Mouse (Mus musculus): Measurements from ENCODE around the gene Gm6217. TPM values are rescaled to one million over a fixed set of nuclear protein-coding genes. Genes with fewer than 3 reads are reported as not detected.

Gm6217 gene
- polyA plus RNA-seq, 1 experiment from 2014 or later, result not detected

DNA sequence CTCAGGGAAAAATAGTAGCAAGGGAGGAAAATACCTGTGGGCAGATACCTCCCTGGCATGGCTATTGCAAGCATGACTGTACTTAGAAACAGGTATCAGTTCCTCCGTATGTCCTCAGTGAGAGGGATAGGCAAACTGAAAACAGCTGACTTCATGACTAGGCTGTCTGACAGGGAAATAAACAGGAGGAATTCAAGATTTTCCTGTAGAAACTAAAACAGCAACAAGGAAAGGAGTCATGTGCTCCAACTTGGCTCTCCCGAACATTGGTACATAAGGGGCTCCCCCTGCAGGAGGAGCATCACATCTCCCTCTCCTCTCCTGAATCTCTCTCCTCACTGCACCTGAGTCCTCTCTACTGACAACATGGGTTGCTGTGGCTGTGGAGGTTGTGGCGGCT lies 18.2 kb downstream of the Gm6217 start, which contains the start of gene A030005L19Rik:
TSS of gene A030005L19Rik (plus strand) at position 301 of the 400 bp plus-strand sequence.
- Histone ChIP-seq H3K4me3 (ENCODE audit: low read depth, low read length) (no peak within 1 kb of the TSS), H3K27ac (ENCODE audit: low read depth, low read length) (no peak within 1 kb of the TSS), H3K4me1 (replicated peaks; ENCODE audit: control insufficient read depth, insufficient read depth, low read length) (no peaks in the 10 kb centered on the region; the same call in 1 of the 2 replicates), H3K9ac (ENCODE audit: low read depth, low read length) (no peak within 1 kb of the TSS), H3K9me3 (ENCODE audit: control insufficient read depth, low read length) (no peaks in the 10 kb centered on the region), H3K36me3 (ENCODE audit: control insufficient read depth, insufficient read depth, low read length) (no peaks in the 10 kb centered on the region), H3K27me3 (replicated peaks; ENCODE audit: control insufficient read depth, insufficient read depth, low read length) (no peaks in the 10 kb centered on the region), H3K4me2 (no peak within 1 kb of the TSS)
- DNase-seq (ENCODE audit: low spot score), result no peak
- 95% methylated on average over 3 of the region's 3 CpGs for WGBS
- ATAC-seq (replicated peaks; ENCODE audit: low FRiP score), result no peak

GRCm38 (mm10) chr1:82905886-82906285 lies 25.3 kb downstream of the Gm6217 start:
- no peaks in the 10 kb centered on the region for H3K27me3 ChIP-seq (replicated peaks; ENCODE audit: control insufficient read depth, insufficient read depth, low read length)
- H3K4me2 ChIP-seq, result no peak overlapping the region
- H3K9ac ChIP-seq (ENCODE audit: low read depth, low read length), result no peak overlapping the region
- no peaks in the 10 kb centered on the region for H3K9me3 ChIP-seq (ENCODE audit: control insufficient read depth, low read length)
- ATAC-seq (replicated peaks; ENCODE audit: low FRiP score) (no peak), DNase-seq (ENCODE audit: low spot score) (no peak)
- H3K4me1 ChIP-seq (replicated peaks; ENCODE audit: control insufficient read depth, insufficient read depth, low read length), result no peaks in the 10 kb centered on the region
- no peak overlapping the region for H3K4me3 ChIP-seq (ENCODE audit: low read depth, low read length)
- peaks cover 12% of the 10 kb centered on the region; the same call in 1 of the 2 replicates for H3K36me3 ChIP-seq (ENCODE audit: control insufficient read depth, insufficient read depth, low read length)
- H3K27ac ChIP-seq (ENCODE audit: low read depth, low read length), result no peak overlapping the region
- WGBS, result 84% methylated on average over 3 of the region's 3 CpGs

DNA sequence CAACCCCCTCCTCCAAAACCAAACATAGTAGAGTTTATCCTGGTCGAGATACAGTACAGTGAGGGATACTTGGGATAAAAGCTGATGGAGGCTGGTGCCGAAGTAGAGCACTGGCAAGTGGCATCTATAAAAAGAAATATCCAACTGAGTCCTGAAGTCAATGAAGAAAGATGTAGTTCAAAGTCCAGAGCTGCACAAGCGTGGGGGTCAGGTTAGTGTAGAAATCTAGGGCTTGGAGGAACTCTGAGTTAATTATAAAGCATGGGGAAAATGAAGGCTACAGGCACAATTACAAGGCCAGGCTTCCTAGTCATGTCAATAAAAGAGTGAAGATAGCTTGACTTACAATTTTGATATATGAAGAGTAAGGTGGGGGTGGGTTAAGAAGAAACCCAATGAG lies 30.0 kb downstream of the Gm6217 start:
- DNase-seq (ENCODE audit: low spot score), result no peak
- no peak overlapping the region for H3K4me2 ChIP-seq
- WGBS, result 89% methylated on average over 3 of the region's 3 CpGs
- H3K4me3 ChIP-seq (ENCODE audit: low read depth, low read length), result no peak overlapping the region
- H3K36me3 ChIP-seq (ENCODE audit: control insufficient read depth, insufficient read depth, low read length), result peaks cover 12% of the 10 kb centered on the region; the same call in 1 of the 2 replicates
- H3K27ac ChIP-seq (ENCODE audit: low read depth, low read length), result no peak overlapping the region
- no peak for ATAC-seq (replicated peaks; ENCODE audit: low FRiP score)
- H3K27me3 ChIP-seq (replicated peaks; ENCODE audit: control insufficient read depth, insufficient read depth, low read length), result no peaks in the 10 kb centered on the region
- H3K9ac ChIP-seq (ENCODE audit: low read depth, low read length), result no peak overlapping the region
- no peaks in the 10 kb centered on the region for H3K4me1 ChIP-seq (replicated peaks; ENCODE audit: control insufficient read depth, insufficient read depth, low read length)
- no peaks in the 10 kb centered on the region for H3K9me3 ChIP-seq (ENCODE audit: control insufficient read depth, low read length)

DNA sequence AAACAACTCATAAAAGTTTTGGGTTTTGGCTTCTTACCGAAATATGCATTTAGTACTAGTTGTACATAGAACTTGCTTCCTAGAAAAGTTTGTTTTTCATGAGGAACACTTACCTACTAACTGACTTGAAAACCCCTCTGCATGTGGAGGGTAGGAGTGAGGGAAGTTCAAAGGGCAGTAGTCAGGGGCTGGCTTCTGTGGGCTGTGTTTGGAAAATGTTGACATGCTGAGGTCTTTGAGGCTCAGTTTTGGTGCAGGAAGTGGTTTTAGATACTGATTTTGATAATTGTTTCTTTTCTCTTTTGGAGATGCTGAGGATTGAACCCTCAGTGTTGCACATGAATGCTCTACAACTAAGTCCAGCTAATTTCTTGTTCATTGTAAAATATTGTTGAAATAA lies 30.6 kb downstream of the Gm6217 start:
- no peak for DNase-seq (ENCODE audit: low spot score)
- Histone ChIP-seq H3K36me3 (ENCODE audit: control insufficient read depth, insufficient read depth, low read length) (peaks cover 12% of the 10 kb centered on the region; the same call in 1 of the 2 replicates), H3K4me2 (no peak overlapping the region), H3K9ac (ENCODE audit: low read depth, low read length) (no peak overlapping the region), H3K27me3 (replicated peaks; ENCODE audit: control insufficient read depth, insufficient read depth, low read length) (no peaks in the 10 kb centered on the region), H3K4me3 (ENCODE audit: low read depth, low read length) (no peak overlapping the region), H3K9me3 (ENCODE audit: control insufficient read depth, low read length) (no peaks in the 10 kb centered on the region), H3K4me1 (replicated peaks; ENCODE audit: control insufficient read depth, insufficient read depth, low read length) (no peaks in the 10 kb centered on the region), H3K27ac (ENCODE audit: low read depth, low read length) (no peak overlapping the region)
- ATAC-seq (replicated peaks; ENCODE audit: low FRiP score), result no peak
- WGBS, result 94% methylated on average over 1 of the region's 1 CpGs

GRCm38 (mm10) chr1:82893269-82893668 lies 37.9 kb downstream of the Gm6217 start:
- 94% methylated on average over 7 of the region's 7 CpGs for WGBS
- no peaks in the 10 kb centered on the region for H3K4me1 ChIP-seq (replicated peaks; ENCODE audit: control insufficient read depth, insufficient read depth, low read length)
- H3K9ac ChIP-seq (ENCODE audit: low read depth, low read length), result no peak overlapping the region
- no peaks in the 10 kb centered on the region for H3K27me3 ChIP-seq (replicated peaks; ENCODE audit: control insufficient read depth, insufficient read depth, low read length)
- no peak overlapping the region for H3K27ac ChIP-seq (ENCODE audit: low read depth, low read length)
- H3K4me3 ChIP-seq (ENCODE audit: low read depth, low read length), result no peak overlapping the region
- H3K4me2 ChIP-seq, result no peak overlapping the region
- ATAC-seq (replicated peaks; ENCODE audit: low FRiP score) (no peak), DNase-seq (ENCODE audit: low spot score) (no peak)
- H3K9me3 ChIP-seq (ENCODE audit: control insufficient read depth, low read length), result no peaks in the 10 kb centered on the region
- peaks cover 16% of the 10 kb centered on the region for H3K36me3 ChIP-seq (ENCODE audit: control insufficient read depth, insufficient read depth, low read length)

Other genes starting within 250 kb of the Gm6217 start
- 273 and 281 TPM in 2 replicates for gene Mff, start 206.5 kb downstream of the Gm6217 start, polyA plus RNA-seq (2014; fragmentation: Nextera tagmentation; extraction: Ambion mirVana)
- gene Tm4sf20, start 162.9 kb downstream of the Gm6217 start, polyA plus RNA-seq (2014; fragmentation: Nextera tagmentation; extraction: Ambion mirVana), result 0.12 TPM in 1 of 2 replicates, not detected in the other
- gene Gm47791, start 160.2 kb downstream of the Gm6217 start, polyA plus RNA-seq (2014; fragmentation: Nextera tagmentation; extraction: Ambion mirVana), result not detected in 2 replicates
- gene Agfg1, start 91.9 kb downstream of the Gm6217 start, polyA plus RNA-seq (2014; fragmentation: Nextera tagmentation; extraction: Ambion mirVana), result 47.6 and 58.7 TPM in 2 replicates
- not detected in 2 replicates for gene A030005L19Rik, start 18.1 kb downstream of the Gm6217 start, polyA plus RNA-seq (2014; fragmentation: Nextera tagmentation; extraction: Ambion mirVana)
- gene A030014E15Rik, start 6.5 kb downstream of the Gm6217 start, polyA plus RNA-seq (2014; fragmentation: Nextera tagmentation; extraction: Ambion mirVana), result not detected in 2 replicates
- gene A030003K21Rik, start 12.0 kb upstream of the Gm6217 start, polyA plus RNA-seq (2014; fragmentation: Nextera tagmentation; extraction: Ambion mirVana), result not detected in 2 replicates
- gene Gm7544, start 24.6 kb upstream of the Gm6217 start, polyA plus RNA-seq (2014; fragmentation: Nextera tagmentation; extraction: Ambion mirVana), result not detected in 2 replicates
- gene Gm47955, start 28.9 kb upstream of the Gm6217 start, polyA plus RNA-seq (2014; fragmentation: Nextera tagmentation; extraction: Ambion mirVana), result not detected in 2 replicates
- not detected in 2 replicates for gene Gm47959, start 69.1 kb upstream of the Gm6217 start, polyA plus RNA-seq (2014; fragmentation: Nextera tagmentation; extraction: Ambion mirVana)
- gene Slc19a3, start 107.0 kb upstream of the Gm6217 start, polyA plus RNA-seq (2014; fragmentation: Nextera tagmentation; extraction: Ambion mirVana), result 0.18 and 0.21 TPM in 2 replicates
- not detected in 2 replicates for gene Krtap28-10, start 111.1 kb upstream of the Gm6217 start, polyA plus RNA-seq (2014; fragmentation: Nextera tagmentation; extraction: Ambion mirVana)
- not detected in 2 replicates for gene Gm47969, start 113.5 kb upstream of the Gm6217 start, polyA plus RNA-seq (2014; fragmentation: Nextera tagmentation; extraction: Ambion mirVana)
- gene A030005K14Rik, start 128.0 kb upstream of the Gm6217 start, polyA plus RNA-seq (2014; fragmentation: Nextera tagmentation; extraction: Ambion mirVana), result not detected in 2 replicates
- not detected in 2 replicates for gene Krtap28-13, start 129.5 kb upstream of the Gm6217 start, polyA plus RNA-seq (2014; fragmentation: Nextera tagmentation; extraction: Ambion mirVana)
- 0.23 TPM in 1 of 2 replicates, not detected in the other for gene Ccl20, start 185.4 kb upstream of the Gm6217 start, polyA plus RNA-seq (2014; fragmentation: Nextera tagmentation; extraction: Ambion mirVana)
- gene Daw1, start 228.4 kb upstream of the Gm6217 start, polyA plus RNA-seq (2014; fragmentation: Nextera tagmentation; extraction: Ambion mirVana), result not detected in 2 replicates